Mouse (Mus musculus): ENCODE data around the gene Marc1. TPM values are rescaled to one million over a fixed set of nuclear protein-coding genes. Genes with fewer than 3 reads are reported as not detected.
A peak's percentile ranks its signal among the peaks of the same experiment; 100 is the strongest.

Gene Marc1
- polyA plus RNA-seq, 1 experiment: not detected

DNA sequence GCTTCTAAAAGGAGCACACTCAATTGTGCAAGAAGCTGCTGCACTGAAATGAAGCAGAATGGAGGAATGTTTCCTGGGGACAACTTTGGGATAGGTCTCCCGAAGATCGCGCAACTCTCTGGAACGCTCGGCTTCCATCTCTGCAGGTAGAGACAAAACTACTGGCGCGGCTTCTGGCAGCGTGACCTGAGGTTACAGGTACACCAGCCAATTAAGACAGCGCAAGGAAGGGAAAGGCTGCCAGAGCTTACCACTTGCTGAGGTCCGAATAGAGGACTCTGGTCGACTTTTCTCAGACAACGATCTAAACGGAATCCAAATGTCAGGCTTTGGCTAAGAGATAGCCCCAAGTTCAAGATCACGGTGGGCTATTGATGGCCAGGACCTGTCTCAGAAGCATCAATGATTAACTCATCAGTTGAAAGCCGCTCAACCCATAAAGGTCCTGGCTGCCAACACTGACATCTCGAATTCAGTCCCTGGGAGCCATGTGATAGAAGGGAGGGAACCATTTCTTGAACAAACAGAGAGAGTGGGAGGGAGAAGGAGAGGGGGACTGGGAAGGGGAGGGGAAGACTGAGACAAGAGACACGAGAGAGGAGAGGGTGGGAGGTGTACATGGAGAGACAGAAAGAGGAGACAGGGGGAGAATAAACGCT lies 35.1 kb upstream of the Marc1 start, which contains the start of gene Marc2:
Gene Marc2, minus strand, starts transcription at position 360 of the 659 bp plus-strand sequence.
- no peaks in the 10 kb centered on the region for H3K9me3 ChIP-seq (ENCODE audit: control insufficient read depth, low read length)
- no peaks in the 10 kb centered on the region for H3K27me3 ChIP-seq (ENCODE audit: control insufficient read depth)
- H3K4me3 ChIP-seq (replicated peaks): peak within 1 kb of the TSS; percentile 73
- TF ChIP-seq TAL1 (IDR thresholded peaks at IDR 0.05; ENCODE audit: low read length) (no peak), GATA1 (IDR thresholded peaks at IDR 0.05; ENCODE audit: low read length) (no peak)
- H3K36me3 ChIP-seq (ENCODE audit: control insufficient read depth): peaks cover 3% of the 10 kb centered on the region
- H3K4me1 ChIP-seq (ENCODE audit: control insufficient read depth): peaks cover 65% of the 10 kb centered on the region

DNA sequence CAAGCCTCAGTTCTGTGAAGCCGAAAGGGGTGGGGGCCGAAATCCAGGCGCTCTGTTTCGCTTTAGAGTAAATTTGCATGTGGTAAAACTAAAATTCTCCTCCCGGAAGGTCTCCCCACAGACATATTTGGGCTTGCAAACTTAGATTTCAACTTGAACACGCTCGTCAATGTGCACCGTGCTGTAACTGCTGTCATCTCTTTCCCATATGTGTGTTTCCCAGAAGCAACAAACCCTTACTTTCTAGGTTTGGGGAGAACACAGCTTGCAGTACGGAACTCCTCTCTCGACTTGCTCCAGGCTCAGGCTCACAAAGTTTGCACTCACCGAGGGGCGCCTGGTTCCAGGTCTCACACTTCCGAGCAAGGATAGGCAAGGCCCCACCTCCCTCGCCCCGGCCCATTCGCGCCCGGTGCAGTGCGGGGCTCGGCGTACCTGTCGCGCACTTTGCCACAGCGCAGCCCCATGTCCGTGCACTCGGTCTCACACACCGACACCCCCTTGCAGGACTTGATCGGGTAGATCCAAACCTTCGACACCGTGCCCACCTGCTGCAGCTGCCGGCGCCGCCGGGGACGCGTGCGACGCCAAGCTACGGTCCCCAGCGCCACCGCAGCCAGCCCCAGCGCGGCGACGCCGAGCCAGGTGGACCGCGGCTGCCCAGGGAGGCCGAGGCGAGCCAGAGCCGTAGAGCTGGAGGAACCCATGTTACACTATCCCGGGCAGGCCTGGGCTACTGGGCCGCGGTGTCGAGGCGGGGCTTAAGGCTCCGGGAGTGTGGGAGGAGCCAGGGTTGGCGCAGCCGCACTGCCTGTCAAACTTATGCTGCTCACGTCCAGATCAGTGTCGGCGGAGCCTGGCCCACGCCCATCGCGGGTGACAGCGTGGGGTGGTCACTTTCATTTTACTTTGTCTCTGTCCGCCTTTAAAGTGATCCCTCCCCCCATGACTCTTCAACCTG lies 34.3 kb upstream of the Marc1 start:
- peaks cover 65% of the 10 kb centered on the region for H3K4me1 ChIP-seq (ENCODE audit: control insufficient read depth)
- TF ChIP-seq GATA1 (IDR thresholded peaks at IDR 0.05; ENCODE audit: low read length) (no peak), TAL1 (IDR thresholded peaks at IDR 0.05; ENCODE audit: low read length) (no peak)

DNA sequence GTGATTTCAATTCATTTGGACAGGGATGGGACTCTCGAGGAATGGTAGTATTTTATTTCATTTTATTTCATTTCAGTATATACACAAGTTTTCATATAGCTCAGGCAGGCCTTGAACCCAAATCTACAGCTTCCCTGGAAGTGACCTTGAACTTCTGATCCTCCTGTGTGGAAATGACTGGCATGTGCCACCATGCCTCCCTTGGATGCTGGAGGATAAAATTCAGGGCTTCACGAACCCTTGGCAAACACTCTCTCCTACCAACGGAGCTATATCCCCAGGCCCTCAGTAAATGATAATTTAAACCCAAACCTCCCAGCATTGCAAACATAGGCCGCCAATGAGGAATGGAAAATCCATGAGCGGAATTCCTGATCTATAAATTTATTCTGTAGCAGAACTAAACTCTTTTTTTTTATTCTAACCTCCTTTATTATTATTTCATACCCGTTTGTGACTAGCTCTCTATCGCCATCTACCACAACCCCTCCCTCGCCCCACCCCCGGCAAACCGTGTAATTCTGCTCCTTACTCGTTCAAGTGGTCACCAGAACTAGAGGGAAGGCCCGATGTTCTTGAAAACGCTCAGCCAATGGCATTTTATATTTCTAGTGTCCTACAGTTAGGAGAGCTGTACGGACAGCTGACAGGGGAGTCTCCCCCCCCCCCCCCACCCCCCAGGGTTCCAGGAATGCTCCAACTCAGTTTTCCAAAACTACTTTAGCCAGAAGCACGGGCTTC lies 33.4 kb upstream of the Marc1 start:
- Histone ChIP-seq H3K9me3 (ENCODE audit: control insufficient read depth, low read length) (no peaks in the 10 kb centered on the region), H3K4me1 (ENCODE audit: control insufficient read depth) (peaks cover 65% of the 10 kb centered on the region), H3K27me3 (ENCODE audit: control insufficient read depth) (no peaks in the 10 kb centered on the region), H3K36me3 (ENCODE audit: control insufficient read depth) (peaks cover 19% of the 10 kb centered on the region), H3K4me3 (replicated peaks) (peak overlapping the region; percentile 73)
- TF ChIP-seq GATA1 (IDR thresholded peaks at IDR 0.05; ENCODE audit: low read length) (no peak), TAL1 (IDR thresholded peaks at IDR 0.05; ENCODE audit: low read length) (no peak)

More for the DNA sequence above, 34.3 kb upstream of the Marc1 start:
- H3K36me3 ChIP-seq (ENCODE audit: control insufficient read depth): peaks cover 11% of the 10 kb centered on the region
- no peaks in the 10 kb centered on the region for H3K27me3 ChIP-seq (ENCODE audit: control insufficient read depth)
- H3K4me3 ChIP-seq (replicated peaks): peak overlapping the region; percentile 73
- H3K9me3 ChIP-seq (ENCODE audit: control insufficient read depth, low read length): no peaks in the 10 kb centered on the region

DNA sequence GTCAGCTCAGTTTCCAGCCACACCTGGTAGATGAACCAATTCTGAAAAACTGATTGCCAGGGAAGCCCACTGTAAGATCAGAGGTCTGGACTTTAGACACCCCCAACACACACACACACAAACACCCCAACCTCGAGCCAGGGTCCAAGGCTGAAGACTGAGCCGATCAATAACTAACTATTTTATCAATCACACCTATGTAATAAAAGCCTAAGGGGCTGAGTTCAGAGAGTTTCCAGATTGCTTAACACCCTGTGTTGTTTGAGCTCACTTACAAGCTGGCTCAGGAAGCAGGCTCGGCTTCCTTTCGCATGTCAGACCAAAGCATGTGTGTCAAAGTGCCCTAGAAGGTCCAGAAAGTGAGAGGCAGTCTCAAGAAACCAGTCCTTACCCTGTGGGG lies 26.5 kb upstream of the Marc1 start:
- TF ChIP-seq GATA1 (IDR thresholded peaks at IDR 0.05; ENCODE audit: low read length) (no peak), TAL1 (IDR thresholded peaks at IDR 0.05; ENCODE audit: low read length) (no peak)
- Histone ChIP-seq H3K4me1 (ENCODE audit: control insufficient read depth) (peaks cover 23% of the 10 kb centered on the region), H3K36me3 (ENCODE audit: control insufficient read depth) (peaks cover 69% of the 10 kb centered on the region)

DNA sequence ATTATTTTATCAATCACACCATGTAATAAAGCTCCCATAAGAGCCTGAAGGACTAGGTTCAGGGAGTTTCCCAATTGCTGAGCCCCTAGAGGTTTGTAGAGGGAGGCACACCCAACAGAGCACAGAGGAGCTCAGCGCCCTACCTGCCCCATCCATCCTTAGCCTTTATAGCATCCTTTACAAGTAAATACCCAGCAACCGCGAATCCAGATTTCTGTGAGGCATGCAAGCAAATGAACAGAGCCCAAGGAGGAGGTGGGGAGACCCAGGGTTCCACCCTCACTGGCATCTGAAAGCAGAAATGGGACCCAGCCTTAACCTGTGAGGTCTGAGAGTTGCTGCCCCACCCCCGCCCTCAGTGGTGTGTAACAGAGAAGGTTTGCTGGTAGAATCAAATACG lies 25.2 kb upstream of the Marc1 start:
- no peaks in the 10 kb centered on the region for H3K27me3 ChIP-seq (ENCODE audit: control insufficient read depth)
- H3K9me3 ChIP-seq (ENCODE audit: control insufficient read depth, low read length): no peaks in the 10 kb centered on the region
- H3K36me3 ChIP-seq (ENCODE audit: control insufficient read depth): peaks cover 80% of the 10 kb centered on the region
- H3K4me1 ChIP-seq (ENCODE audit: control insufficient read depth): peaks cover 11% of the 10 kb centered on the region
- TF ChIP-seq GATA1 (IDR thresholded peaks at IDR 0.05; ENCODE audit: low read length): no peak
- no peak for TF ChIP-seq TAL1 (IDR thresholded peaks at IDR 0.05; ENCODE audit: low read length)
- no peak overlapping the region for H3K4me3 ChIP-seq (replicated peaks)

More for the DNA sequence above, 26.5 kb upstream of the Marc1 start:
- Histone ChIP-seq H3K9me3 (ENCODE audit: control insufficient read depth, low read length) (no peaks in the 10 kb centered on the region), H3K4me3 (replicated peaks) (no peak overlapping the region), H3K27me3 (ENCODE audit: control insufficient read depth) (no peaks in the 10 kb centered on the region)

DNA sequence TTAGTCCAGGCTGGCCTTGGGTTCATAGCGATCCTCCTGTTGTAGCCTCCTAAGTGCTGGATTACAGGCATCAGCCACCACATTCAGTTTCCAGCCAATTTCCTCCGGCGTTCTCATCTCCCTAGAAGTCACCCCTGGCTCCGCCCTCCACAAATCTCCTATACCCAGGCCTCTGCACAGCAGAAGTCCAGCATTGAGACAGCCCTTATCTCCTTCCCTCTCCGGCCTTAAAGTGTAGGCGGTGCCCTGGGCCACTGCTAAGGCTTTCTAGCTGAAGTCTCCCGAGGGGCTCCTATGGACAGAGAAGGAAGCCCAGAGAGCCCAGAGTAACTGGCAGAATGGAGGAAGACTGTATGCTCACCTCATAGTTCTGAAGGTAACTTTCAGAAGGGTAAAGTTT lies 22.4 kb upstream of the Marc1 start:
- H3K4me1 ChIP-seq (ENCODE audit: control insufficient read depth): peaks cover 7% of the 10 kb centered on the region
- peaks cover 82% of the 10 kb centered on the region for H3K36me3 ChIP-seq (ENCODE audit: control insufficient read depth)
- no peak overlapping the region for H3K4me3 ChIP-seq (replicated peaks)
- H3K27me3 ChIP-seq (ENCODE audit: control insufficient read depth): no peaks in the 10 kb centered on the region
- TF ChIP-seq TAL1 (IDR thresholded peaks at IDR 0.05; ENCODE audit: low read length) (no peak), GATA1 (IDR thresholded peaks at IDR 0.05; ENCODE audit: low read length) (no peak)
- H3K9me3 ChIP-seq (ENCODE audit: control insufficient read depth, low read length): no peaks in the 10 kb centered on the region

DNA sequence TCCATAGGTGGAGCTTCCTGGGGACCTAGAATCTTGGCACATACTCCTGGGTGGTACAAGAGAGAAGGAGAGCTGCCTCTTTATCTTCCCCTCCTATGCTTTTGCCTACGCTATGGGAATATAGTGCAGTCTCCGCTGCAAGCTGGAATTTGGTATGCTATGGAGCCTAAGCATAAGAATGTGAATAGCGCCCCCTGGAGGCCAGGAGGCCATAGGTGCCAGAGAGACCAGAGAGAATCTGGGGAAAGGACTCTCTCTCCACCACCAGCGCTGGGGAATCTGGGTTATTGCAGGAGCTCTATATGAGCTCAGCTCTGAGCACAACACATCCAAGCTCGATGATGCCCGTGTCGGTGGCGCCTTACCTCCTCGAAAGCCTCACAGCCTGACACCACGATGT lies 21.1 kb upstream of the Marc1 start:
- no peak overlapping the region for H3K4me3 ChIP-seq (replicated peaks)
- TF ChIP-seq GATA1 (IDR thresholded peaks at IDR 0.05; ENCODE audit: low read length) (no peak), TAL1 (IDR thresholded peaks at IDR 0.05; ENCODE audit: low read length) (no peak)
- H3K27me3 ChIP-seq (ENCODE audit: control insufficient read depth): no peaks in the 10 kb centered on the region
- H3K9me3 ChIP-seq (ENCODE audit: control insufficient read depth, low read length): no peaks in the 10 kb centered on the region
- H3K36me3 ChIP-seq (ENCODE audit: control insufficient read depth): peaks cover 80% of the 10 kb centered on the region
- H3K4me1 ChIP-seq (ENCODE audit: control insufficient read depth): peaks cover 7% of the 10 kb centered on the region

DNA sequence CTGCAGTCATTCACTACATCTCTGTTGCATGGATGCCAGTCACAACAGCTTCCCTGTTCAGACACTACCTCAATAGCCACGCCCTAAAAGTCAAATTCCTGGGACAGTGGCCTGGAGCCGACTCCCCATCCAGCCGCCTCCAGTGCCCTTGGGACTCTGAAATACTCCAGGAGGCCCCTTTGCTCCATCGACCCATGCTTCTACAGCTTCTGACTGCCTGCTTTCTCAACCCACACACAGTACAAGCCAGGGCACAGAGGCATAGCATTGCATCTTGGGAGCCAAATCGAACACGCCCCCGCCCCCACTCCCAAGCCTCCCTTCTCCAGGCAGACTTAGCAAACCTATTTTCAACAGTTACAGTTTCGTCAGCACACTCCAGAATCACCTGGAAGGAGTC lies 18.8 kb upstream of the Marc1 start:
- peaks cover 8% of the 10 kb centered on the region for H3K4me1 ChIP-seq (ENCODE audit: control insufficient read depth)
- no peak for TF ChIP-seq TAL1 (IDR thresholded peaks at IDR 0.05; ENCODE audit: low read length)
- no peak for TF ChIP-seq GATA1 (IDR thresholded peaks at IDR 0.05; ENCODE audit: low read length)
- H3K9me3 ChIP-seq (ENCODE audit: control insufficient read depth, low read length): no peaks in the 10 kb centered on the region
- peaks cover 75% of the 10 kb centered on the region for H3K36me3 ChIP-seq (ENCODE audit: control insufficient read depth)
- H3K27me3 ChIP-seq (ENCODE audit: control insufficient read depth): no peaks in the 10 kb centered on the region
- no peak overlapping the region for H3K4me3 ChIP-seq (replicated peaks)
